Mouse (Mus musculus): ENCODE measurements around the gene Pitx2. TPM values are rescaled to one million over a fixed set of nuclear protein-coding genes. Genes with fewer than 3 reads are reported as not detected.

Gene Pitx2
- total RNA-seq, 2 experiments from 2014 or later, result 2.5 to 6.4 TPM

- intact Hi-C loops (cut with DNase I), result no loop called here
- DNase-seq, result no peak
Measured at GRCm38 (mm10) chr3:129227331-129227730, 27.7 kb downstream of the Pitx2 start.

DNA sequence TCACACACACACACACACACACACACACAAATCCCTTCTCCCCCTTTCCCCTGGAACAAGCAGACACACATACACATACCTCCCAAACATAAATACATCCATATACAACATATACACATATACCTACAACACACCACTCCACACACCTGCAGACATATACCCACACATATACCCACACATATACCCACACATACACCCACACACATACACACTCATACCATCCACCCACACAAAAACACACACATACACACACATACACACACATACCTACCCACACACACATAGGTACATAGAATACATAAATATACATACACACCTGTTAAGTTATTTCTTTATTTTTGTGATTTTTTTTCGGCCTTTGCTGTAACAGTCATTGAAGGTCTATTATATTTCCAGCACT, 38.3 kb downstream of the Pitx2 start:
- intact Hi-C loops (cut with DNase I), result no loop called here
- DNase-seq, result no peak

- intact Hi-C loops (cut with DNase I), result no loop called here
- DNase-seq, result no peak
Measured at GRCm38 (mm10) chr3:129238664-129239258, 39.1 kb downstream of the Pitx2 start.

DNA sequence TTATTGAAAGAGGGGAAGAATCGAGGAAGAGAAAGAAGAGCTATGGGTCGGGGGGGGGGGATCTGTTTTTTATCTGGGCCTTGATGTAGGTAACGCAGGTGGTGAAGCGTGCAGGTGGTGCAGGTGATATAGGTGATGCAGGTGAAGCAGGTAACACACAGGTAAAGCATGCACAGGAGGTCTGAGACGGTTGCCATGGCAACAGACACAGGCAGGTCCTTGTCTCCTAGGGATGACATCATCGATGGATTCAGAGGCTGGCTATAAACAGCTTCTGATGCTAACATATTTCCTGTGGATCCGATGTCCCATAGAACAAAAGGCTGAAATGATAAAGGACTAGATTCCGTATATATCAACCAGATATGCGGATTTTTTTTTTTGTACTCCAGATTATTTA, 51.3 kb downstream of the Pitx2 start:
- DNase-seq, result no peak
- intact Hi-C loops (cut with DNase I), result no loop called here

- intact Hi-C loops (cut with DNase I), result no loop called here
- DNase-seq, result no peak
Measured at GRCm38 (mm10) chr3:129254246-129254645, 54.6 kb downstream of the Pitx2 start.

- intact Hi-C loops (cut with DNase I), result no loop called here
- no peak for DNase-seq
Measured at GRCm38 (mm10) chr3:129256283-129256682, 56.6 kb downstream of the Pitx2 start.

DNA sequence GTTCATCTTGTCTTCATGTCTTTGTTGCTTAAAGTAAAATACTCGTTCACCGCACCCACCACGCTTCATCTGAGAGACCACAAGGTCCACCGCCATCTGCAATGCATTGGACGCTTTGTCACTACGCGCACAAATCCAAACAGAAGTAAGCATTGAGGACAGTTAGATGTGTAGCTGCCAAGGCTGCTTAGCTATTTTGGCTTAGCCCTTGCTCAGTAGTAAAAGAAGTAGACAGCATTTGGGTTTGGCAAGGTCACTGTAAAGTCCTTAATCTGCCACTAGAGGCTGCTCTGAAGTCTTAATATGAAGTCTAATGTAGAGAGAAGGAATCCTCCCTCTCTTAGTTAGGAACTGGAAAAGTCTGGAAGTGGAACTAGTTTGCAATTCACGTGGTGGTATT, 57.1 kb downstream of the Pitx2 start:
- intact Hi-C loops (cut with DNase I), result no loop called here
- no peak for DNase-seq

GRCm38 (mm10) chr3:129258497-129258896, 58.8 kb downstream of the Pitx2 start:
- DNase-seq, result no peak
- intact Hi-C loops (cut with DNase I), result no loop called here

Other genes starting within 250 kb of the Pitx2 start
- 1 to 10 TPM; 2.6 to 3.2 TPM for gene Enpep, start 132.8 kb downstream of the Pitx2 start, total RNA-seq (2021)